Mouse (Mus musculus) kidney, adult 2 months (tissue): ENCODE results near the gene Brsk1.

Source experiments
- CTCF ChIP-seq: fragments of 200-500 bp; conservative IDR thresholded peaks from 2 replicates; pipeline ENCODE4 v1.5.1; 2011; ENCODE audit warnings: low read depth, mild to moderate bottlenecking, control low read depth, low read length, moderate library complexity, mixed read lengths; ENCODE audit not compliant: insufficient read depth, insufficient read length
- POLR2A ChIP-seq: fragments of 200-500 bp; IDR thresholded peaks from one replicate; pipeline ENCODE4 v1.6.1; 2011; ENCODE audit warnings: low read depth, low read length, control low read depth

DNA sequence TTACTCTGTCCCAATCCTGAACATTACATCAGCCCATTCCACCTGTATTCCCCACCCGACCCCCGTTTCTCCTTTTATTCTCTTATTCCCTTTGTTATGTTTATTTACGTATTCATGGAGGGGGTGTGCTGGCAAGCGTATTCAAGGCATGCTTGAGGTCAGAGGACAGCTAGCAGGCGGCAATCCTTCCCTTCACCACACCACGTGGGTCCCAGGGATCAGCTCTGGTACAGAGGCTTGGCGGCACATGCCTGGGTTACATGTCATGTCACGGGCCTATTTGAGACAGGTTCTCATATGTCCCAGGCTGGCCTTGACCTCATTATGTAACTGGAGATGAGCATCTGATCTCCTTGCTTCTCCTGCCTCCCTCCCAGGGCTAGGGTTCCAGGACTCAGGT, 11.9 kb downstream of the Brsk1 start:
- no peak for TF ChIP-seq CTCF
- TF ChIP-seq POLR2A: no peak
